Mouse (Mus musculus) heart, embryonic 14.5 days (tissue): ENCODE results near the gene Ssr2. TPM values are rescaled to one million over a fixed set of nuclear protein-coding genes. Genes with fewer than 3 reads are reported as not detected.

ENCODE experiments used
- ATAC-seq: fragments of 200-750 bp; cut with Nextera tagmentation; 2 replicates; pipeline ENCODE4 v1.8.0; 2017; ENCODE audit warnings: low read depth, moderate TSS enrichment; ENCODE audit not compliant: insufficient number of reproducible peaks, insufficient read depth, low FRiP score
- H3K27ac ChIP-seq, 2 experiments: fragments of 200-500 bp in 1 of 2; fragments of 300-500 bp in 1 of 2; sonication (generic) in 1 of 2; replicated peaks in 1 of 2; 2 replicates each; pipeline ENCODE4 v1.5.1; 2012 to 2014; ENCODE audit warnings: low read depth in 2 of 2, low read length in 2 of 2, control low read depth in 1 of 2, mild to moderate bottlenecking in 1 of 2, mixed read lengths in 1 of 2; ENCODE audit not compliant: control insufficient read depth in 1 of 2, insufficient read depth in 1 of 2
- H3K27me3 ChIP-seq: fragments of 300-500 bp; sonication (generic); 2 replicates; pipeline ENCODE4 v1.6.1; 2014; ENCODE audit warnings: mild to moderate bottlenecking, low read length, control low read depth; ENCODE audit not compliant: control insufficient read depth, insufficient read depth
- H3K36me3 ChIP-seq: fragments of 300-500 bp; sonication (generic); 2 replicates; pipeline ENCODE4 v1.6.1; 2014; ENCODE audit warnings: mild to moderate bottlenecking, control low read depth, low read length, mixed read lengths; ENCODE audit not compliant: control insufficient read depth, insufficient read depth
- H3K4me1 ChIP-seq, 2 experiments: fragments of 200-500 bp in 1 of 2; fragments of 300-500 bp in 1 of 2; sonication (generic) in 1 of 2; 2 replicates each; pipeline ENCODE4 v1.6.1; 2012 to 2014; ENCODE audit warnings: low read length in 2 of 2, control low read depth in 1 of 2, mixed read lengths in 1 of 2; ENCODE audit not compliant: control insufficient read depth in 2 of 2, insufficient read depth in 2 of 2
- H3K4me2 ChIP-seq: fragments of 300-500 bp; sonication (generic); 2 replicates; pipeline ENCODE4 v1.6.1; 2014; ENCODE audit warnings: mild to moderate bottlenecking, low read length
- H3K4me3 ChIP-seq, 2 experiments: fragments of 200-500 bp in 1 of 2; fragments of 300-500 bp in 1 of 2; sonication (generic) in 1 of 2; 2 replicates each; pipeline ENCODE4 v1.5.1; 2012 to 2014; ENCODE audit warnings: low read length in 2 of 2, mild to moderate bottlenecking in 2 of 2, control low read depth in 1 of 2, low read depth in 1 of 2, moderate library complexity in 1 of 2; ENCODE audit not compliant: control insufficient read depth in 1 of 2, insufficient read depth in 1 of 2
- H3K9ac ChIP-seq: fragments of 300-500 bp; sonication (generic); 2 replicates; pipeline ENCODE4 v1.6.1; 2014; ENCODE audit warnings: mild to moderate bottlenecking, low read length
- H3K9me3 ChIP-seq: fragments of 300-500 bp; sonication (generic); 2 replicates; pipeline ENCODE4 v1.6.1; 2016; ENCODE audit warnings: low read length, control low read depth; ENCODE audit not compliant: control insufficient read depth
- WGBS: fragments of 180-500 bp; shearing (Covaris S2); extraction: QIAGEN DNeasy Blood & Tissue Kit; methylation state at CpG from one replicate; pipeline ENCODE4 v1.1.7; 2014; 5-methylcytosine and 5-hydroxymethylcytosine counted together
- polyA plus RNA-seq: library from polyadenylated mRNA; unstranded; fragments of >200 nt; fragmentation: Nextera tagmentation; extraction: Ambion mirVana; gene quantifications from 2 replicates; pipeline ENCODE4 v1.2.1, GENCODE M21; 2014

Gene Ssr2
- polyA plus RNA-seq, 1 experiment from 2014 or later = 178 TPM

- Histone ChIP-seq H3K27ac (peak overlapping the region in 1 of 2 experiments; percentile 56; a peak in 2 of 4 replicates), H3K4me2 (peak overlapping the region; percentile 29; the same call in 1 of the 2 replicates), H3K4me3 (no peak overlapping the region), H3K36me3 (no peaks in the 10 kb centered on the region), H3K4me1 (peaks cover 41 to 55% of the 10 kb centered on the region in 2 experiments), H3K9ac (peak overlapping the region; percentile 5; the same call in 1 of the 2 replicates), H3K27me3 (no peaks in the 10 kb centered on the region), H3K9me3 (no peaks in the 10 kb centered on the region)
- ATAC-seq = no peak
- WGBS = 65% methylated on average over 8 of the region's 8 CpGs
Measured at GRCm38 (mm10) chr3:88618074-88618871, 42.6 kb downstream of the Ssr2 start.

DNA sequence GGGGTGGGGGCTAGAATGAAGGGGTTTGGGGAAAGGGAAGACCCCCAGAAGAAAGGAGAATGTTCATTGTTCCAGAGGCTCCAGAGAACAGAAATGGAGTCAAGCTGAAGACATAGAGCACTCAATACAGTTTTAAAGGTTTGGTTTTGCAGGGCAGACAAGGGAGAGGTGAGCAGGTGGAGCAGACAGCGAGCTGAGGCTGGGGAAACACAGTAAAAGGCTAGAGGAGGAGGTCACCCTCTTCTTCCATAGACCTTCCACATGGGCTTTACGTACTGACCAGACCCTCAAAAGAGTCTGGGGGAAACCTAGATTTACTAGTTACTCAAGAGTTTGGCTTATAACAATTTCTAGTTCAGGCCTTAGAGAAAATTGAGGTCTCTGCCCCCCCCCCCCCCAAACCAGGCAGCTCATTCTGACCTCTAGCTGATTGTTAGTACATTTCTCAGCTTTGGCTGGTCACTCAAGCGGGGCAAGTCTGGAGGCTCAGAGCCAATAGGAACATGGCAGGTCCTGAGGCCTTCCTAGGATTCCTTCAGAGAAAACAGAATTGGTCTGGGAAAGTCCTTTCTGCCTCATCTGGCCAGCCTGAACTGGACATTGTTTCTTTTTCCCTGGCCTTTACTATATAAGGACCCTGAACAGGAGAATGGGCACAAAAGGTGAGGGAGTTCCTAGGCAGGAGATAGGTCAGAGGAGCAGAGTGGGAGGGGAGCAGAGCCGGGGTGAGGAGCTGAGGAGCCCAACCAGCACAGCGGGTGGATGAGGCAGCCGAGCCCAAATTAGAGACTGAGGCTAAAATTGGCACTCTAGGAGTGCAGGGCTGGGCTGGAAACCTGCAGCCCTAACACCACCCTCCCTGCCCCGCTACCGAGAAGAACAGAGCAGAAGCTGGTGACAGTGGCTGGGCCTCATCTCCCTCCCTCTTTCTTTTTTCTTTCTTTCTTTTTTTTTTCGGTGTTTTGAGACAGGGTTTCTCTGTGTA is 43.7 kb downstream of the Ssr2 start:
- Histone ChIP-seq H3K36me3 (no peaks in the 10 kb centered on the region; the same call in 1 of the 2 replicates), H3K27me3 (no peaks in the 10 kb centered on the region), H3K4me1 (peaks cover 48 to 63% of the 10 kb centered on the region in 2 experiments), H3K4me2 (peak overlapping the region; percentile 77), H3K4me3 (peak overlapping the region in 1 of 2 experiments; percentile 89; a peak in 2 of 4 replicates), H3K9ac (peak overlapping the region; percentile 98), H3K27ac (peak overlapping the region; percentile 56 to 99), H3K9me3 (no peaks in the 10 kb centered on the region)
- ATAC-seq = no peak
- 43% methylated on average over 8 of the region's 9 CpGs for WGBS

- Histone ChIP-seq H3K4me1 (peaks cover 54 to 66% of the 10 kb centered on the region in 2 experiments), H3K4me2 (peak overlapping the region; percentile 77), H3K9me3 (no peaks in the 10 kb centered on the region), H3K36me3 (peaks cover 8% of the 10 kb centered on the region), H3K27me3 (no peaks in the 10 kb centered on the region), H3K9ac (peak overlapping the region; percentile 98), H3K27ac (peak overlapping the region; percentile 82 to 99), H3K4me3 (peak overlapping the region; percentile 86 to 89)
- WGBS = 17% methylated on average over 15 of the region's 15 CpGs
- no peak for ATAC-seq
Measured at GRCm38 (mm10) chr3:88620146-88620991, 44.7 kb downstream of the Ssr2 start.

DNA sequence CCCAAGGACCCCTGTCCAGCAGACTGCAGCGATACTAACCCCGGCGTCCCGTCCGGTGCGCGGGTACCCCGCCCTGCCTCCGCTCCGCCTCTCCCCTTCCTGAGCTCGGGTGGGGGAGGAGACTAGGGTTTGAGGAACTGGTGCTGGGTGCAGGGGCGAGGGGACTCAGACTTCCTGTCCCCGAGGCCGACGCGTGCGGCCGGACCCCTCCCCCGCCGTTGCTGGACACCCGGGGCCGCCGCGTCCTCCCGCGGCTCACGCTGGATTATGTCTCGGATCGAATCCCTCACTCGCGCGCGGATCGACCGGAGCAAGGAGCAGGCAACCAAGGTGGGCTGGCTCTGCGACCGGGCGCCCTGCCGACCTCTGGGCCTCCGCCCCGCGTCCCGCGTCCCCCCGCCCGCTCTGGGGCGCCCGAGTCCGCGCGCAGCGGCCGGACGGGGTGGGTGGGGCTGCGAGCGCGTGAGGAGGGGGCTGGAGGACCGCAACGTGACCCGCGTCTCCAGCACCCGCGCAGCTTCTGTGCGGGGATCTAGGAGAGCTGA is 45.4 kb downstream of the Ssr2 start:
- Histone ChIP-seq H3K9me3 (no peaks in the 10 kb centered on the region), H3K4me3 (peak overlapping the region; percentile 86 to 89), H3K27me3 (no peaks in the 10 kb centered on the region), H3K27ac (peak overlapping the region; percentile 82 to 99), H3K36me3 (peaks cover 14% of the 10 kb centered on the region), H3K4me2 (peak overlapping the region; percentile 77), H3K9ac (peak overlapping the region; percentile 98), H3K4me1 (peaks cover 53 to 66% of the 10 kb centered on the region in 2 experiments)
- peak; percentile 78 for ATAC-seq
- under 1% methylated on average over 62 of the region's 64 CpGs for WGBS

DNA sequence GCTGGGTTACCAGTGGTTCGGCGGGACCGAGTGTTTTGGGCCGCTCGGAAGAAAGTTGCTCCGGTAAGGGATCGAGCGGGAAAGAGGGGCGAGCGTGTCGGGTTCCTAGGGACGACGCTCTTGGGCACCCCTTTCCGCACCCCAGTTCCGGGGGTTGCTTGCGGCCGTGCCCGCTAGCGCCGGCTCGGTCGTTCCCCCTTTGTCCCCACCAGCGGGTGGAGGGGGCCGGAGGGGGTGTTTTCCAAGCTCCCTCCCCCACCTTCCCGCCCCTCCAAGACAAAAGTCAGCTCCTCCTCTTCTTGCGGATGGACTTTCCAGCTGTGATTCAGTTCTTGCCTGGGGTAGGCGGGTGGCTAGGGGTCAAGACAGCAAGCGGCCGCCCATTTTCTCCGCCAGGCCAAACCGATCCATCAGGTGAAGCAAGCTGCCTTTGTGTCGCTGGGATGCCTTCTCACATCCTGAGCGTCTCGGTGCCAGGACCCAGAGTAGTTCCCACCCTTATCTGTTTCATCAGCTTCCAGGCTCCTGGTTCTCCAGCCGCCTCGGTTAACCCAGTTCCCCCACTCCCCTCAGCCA is 45.9 kb downstream of the Ssr2 start:
- Histone ChIP-seq H3K9me3 (no peaks in the 10 kb centered on the region), H3K27me3 (no peaks in the 10 kb centered on the region), H3K4me1 (peaks cover 53 to 67% of the 10 kb centered on the region in 2 experiments), H3K27ac (peak overlapping the region; percentile 82 to 99), H3K36me3 (peaks cover 20% of the 10 kb centered on the region), H3K9ac (peak overlapping the region; percentile 98), H3K4me2 (peak overlapping the region; percentile 77), H3K4me3 (peak overlapping the region; percentile 86 to 89)
- whole genome bisulfite sequencing = 0% methylated on average over 36 of the region's 36 CpGs
- 0 out of 2 replicates have a peak, but pooled peaks have one; percentile 7 for ATAC-seq

DNA sequence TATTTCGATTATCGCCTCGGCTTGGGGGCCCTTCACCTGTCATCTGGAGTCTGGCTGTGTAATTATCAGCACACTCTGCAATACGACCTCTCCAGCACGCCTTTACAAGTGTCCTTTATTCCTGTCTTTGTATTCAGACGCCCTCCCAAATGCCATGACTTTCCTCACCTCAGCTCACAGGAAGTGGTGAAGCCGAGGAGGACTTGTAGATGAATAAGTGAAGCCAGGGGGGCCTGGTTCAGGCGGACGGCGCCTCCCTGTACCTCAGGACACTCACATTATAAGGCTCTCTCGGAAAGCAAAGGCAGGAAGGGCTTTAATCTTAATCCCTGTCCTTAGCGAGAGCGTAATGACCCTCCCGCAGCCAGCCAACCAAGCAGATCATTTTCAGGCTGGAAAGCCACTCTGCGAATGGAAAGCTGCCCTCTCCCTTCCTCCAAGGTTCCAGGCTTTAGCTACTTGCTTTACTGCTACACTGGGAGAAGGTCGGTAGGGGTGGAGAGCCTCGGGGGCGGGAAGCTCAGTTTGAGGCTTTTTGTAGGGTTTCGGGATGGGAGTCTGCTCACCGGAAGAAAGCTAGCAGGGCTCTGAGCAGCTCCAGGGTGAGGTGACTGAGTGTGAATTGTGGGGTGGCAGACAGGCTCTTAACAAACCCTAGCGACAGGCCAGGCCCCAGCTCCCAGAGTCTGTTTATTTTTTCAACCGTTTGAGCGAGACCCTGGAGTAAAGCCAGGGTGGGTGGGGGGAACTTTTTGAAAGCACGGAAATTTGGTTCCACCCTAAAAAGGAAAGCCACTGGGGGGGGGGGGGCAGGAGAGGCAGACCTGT is 46.7 kb downstream of the Ssr2 start:
- H3K9me3 ChIP-seq = no peaks in the 10 kb centered on the region
- H3K4me2 ChIP-seq = peak overlapping the region; percentile 77
- peak overlapping the region; percentile 86 to 89 for H3K4me3 ChIP-seq
- H3K36me3 ChIP-seq = peaks cover 22% of the 10 kb centered on the region
- peak; percentile 11; the same call in 1 of the 2 replicates for ATAC-seq
- WGBS = under 1% methylated on average over 24 of the region's 24 CpGs
- peak overlapping the region; percentile 82 to 99 for H3K27ac ChIP-seq
- H3K9ac ChIP-seq = peak overlapping the region; percentile 98
- no peaks in the 10 kb centered on the region for H3K27me3 ChIP-seq
- peaks cover 51 to 67% of the 10 kb centered on the region in 2 experiments for H3K4me1 ChIP-seq
